Mouse (Mus musculus): ENCODE data around the gene Inpp5e.

DNA sequence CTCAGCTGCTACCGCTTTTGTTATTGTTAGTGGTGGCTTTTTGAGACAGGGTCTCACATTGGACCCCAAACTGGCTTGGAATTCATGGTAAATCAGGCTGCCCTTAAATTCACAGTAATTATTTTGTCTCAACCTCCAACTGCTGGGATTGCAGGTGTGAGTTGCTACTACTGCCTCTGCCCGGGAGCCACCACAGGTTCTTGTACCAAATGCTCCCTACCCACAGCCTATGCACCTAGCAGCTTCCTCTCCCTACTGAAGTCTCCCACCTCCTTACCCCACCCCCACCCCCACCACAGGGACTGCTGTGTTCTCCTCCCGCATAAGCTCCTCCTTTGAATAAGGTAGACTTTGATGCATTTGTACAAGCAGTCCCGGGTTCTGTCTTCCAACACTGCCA lies 52.8 kb downstream of the Inpp5e start:
- TF ChIP-seq CTCF (IDR thresholded peaks at IDR 0.05; ENCODE audit: borderline replicate concordance, insufficient read depth, low read length) (no peak), POLR2A (IDR thresholded peaks at IDR 0.05; ENCODE audit: low read depth, low read length) (no peak)

Measured in embryonic fibroblast, embryonic 13.5 days (primary cell).